Mouse (Mus musculus): ENCODE measurements around the gene Sptb. TPM values are rescaled to one million over a fixed set of nuclear protein-coding genes. Genes with fewer than 3 reads are reported as not detected.

Gene Sptb
- total RNA-seq, 2 experiments from 2014 or later, result 0.04 to 0.93 TPM

- no peak for ATAC-seq (replicated peaks; ENCODE audit: poor library complexity, severe bottlenecking)
Observed at GRCm38 (mm10) chr12:76675364-76675763, 35.0 kb downstream of the Sptb start.

DNA sequence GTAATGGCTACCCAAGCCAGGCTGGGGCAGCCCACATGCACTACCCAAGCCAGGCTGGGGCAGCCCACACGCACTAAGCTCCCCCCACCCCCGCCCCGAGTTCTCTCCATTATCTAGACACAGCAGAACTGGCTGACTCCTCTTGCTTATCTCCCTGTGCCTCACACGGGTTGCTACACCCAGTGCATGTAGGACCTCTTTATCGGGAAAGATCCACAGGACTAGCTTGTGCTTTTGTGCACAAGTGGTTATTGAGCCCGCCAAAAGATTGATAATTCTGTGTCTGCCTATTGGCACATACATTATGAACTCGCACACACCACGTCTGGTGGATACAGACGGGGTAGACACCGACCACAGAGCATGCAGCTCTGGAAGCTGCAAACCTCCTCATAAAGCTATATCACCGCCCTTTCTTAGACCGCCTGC lies 36.5 kb downstream of the Sptb start:
- peak; percentile 12; the same call in 1 of the 2 replicates for ATAC-seq (replicated peaks; ENCODE audit: poor library complexity, severe bottlenecking)

DNA sequence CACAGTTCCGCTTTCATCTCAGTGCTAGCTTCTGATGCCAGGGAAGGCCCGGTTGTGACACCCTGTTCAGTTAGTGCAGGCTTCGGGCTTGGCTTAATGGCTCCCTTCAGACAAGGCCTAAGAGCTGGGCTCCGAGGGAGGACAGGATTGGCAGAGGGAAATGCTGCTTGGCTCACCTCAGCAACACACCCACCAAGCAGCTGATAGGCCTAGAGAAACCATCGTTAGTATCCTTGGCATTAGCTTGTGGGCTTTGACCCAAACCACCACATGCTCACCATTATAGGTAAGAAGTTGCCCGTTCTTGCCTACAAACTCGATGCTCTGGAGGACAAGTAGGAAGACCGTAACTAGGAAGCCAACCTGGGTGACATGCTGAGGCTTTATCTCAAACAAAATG lies 38.3 kb downstream of the Sptb start:
- ATAC-seq (replicated peaks; ENCODE audit: poor library complexity, severe bottlenecking), result peak; percentile 46; the same call in 1 of the 2 replicates

DNA sequence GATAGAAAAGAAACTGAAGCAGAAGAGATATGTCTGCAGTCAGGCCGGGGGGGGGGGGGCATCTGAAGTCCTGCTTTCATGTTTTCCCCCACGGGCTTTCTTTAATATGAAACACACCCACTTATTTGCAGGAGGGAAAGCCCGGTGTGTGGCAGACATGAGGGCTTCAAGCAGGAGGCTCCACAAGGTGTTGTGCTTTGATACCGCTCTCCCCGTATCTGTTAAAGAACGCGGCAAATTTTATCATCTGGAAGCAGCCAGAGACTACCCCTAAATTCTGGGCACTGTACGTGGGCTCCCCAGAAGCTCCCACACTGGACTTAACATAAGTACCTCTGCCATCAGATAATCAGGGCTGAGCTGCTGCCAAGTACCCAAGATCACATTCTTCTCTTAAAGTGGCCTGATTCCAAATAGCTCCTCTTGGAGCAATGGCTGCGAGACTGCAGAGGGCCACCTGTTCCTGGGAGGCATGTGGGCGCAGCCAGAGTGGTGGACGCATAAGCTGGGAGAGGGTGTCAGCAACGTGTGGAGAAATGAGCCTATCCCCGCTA lies 39.7 kb downstream of the Sptb start:
- ATAC-seq (replicated peaks; ENCODE audit: poor library complexity, severe bottlenecking), result no peak

DNA sequence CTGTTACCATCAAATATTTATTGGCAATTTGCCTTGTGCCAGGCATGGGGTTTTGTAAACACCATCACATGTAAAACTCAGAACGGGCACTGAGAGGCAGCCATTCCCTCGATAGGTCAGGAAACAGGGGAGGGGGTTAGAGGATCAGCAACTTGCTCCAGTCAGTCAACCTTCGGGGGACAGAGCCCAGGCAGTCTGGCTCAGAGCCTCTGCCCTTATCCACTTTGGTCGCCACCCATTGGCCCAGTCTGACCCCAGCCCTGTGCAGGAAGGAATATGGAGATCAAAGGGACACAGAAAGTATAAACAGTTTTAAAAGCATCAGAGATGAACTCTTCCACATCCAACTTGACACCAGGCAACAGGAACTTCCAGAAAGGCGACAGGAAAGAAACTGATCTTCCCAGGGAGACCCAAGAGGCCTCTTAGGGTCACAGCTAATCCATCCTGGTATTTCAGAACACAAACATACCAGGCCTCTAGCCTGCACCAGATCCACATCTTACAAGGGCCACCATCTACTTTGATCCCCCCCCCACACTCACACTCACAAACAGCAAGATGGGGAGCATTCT lies 40.3 kb downstream of the Sptb start:
- ATAC-seq (replicated peaks; ENCODE audit: poor library complexity, severe bottlenecking), result no peak

DNA sequence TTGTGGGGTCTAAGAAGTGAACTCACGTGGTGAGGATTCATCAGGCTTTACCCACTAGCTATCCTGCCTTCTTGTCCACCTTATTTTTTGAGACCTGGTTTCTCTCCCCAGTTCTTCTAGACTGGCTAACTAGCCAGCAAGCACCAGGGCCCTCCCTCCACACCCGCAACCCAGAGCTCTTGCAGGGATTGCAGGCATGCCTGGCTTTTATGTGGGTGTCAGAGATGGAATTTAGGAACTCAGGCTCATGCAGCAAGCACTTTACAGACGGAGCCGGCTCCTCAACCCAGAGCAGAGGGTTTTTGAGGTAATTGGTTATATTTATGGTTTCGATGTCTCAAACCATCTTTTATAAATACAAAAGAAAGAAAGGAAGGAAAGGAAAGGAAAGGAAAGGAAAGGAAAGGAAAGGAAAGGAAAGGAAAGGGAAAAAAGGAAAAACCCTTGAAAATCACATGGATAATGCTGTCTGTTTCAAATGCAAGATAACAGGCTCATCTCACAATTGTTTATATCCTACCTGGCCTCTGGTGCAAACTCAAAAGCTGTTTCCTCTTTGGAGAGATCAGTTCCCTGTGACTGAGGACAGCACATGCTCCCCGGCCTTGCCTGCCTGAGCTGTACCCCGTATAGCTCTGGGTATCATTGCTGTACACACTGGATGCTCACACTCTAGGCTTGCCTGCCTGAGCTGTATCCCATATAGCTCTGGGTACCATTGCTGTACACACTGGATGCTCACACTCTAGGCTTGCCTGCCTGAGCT lies 41.5 kb downstream of the Sptb start:
- no peak for ATAC-seq (replicated peaks; ENCODE audit: poor library complexity, severe bottlenecking)

GRCm38 (mm10) chr12:76651788-76652345 lies 58.5 kb downstream of the Sptb start:
- no peak for ATAC-seq (replicated peaks; ENCODE audit: poor library complexity, severe bottlenecking)

DNA sequence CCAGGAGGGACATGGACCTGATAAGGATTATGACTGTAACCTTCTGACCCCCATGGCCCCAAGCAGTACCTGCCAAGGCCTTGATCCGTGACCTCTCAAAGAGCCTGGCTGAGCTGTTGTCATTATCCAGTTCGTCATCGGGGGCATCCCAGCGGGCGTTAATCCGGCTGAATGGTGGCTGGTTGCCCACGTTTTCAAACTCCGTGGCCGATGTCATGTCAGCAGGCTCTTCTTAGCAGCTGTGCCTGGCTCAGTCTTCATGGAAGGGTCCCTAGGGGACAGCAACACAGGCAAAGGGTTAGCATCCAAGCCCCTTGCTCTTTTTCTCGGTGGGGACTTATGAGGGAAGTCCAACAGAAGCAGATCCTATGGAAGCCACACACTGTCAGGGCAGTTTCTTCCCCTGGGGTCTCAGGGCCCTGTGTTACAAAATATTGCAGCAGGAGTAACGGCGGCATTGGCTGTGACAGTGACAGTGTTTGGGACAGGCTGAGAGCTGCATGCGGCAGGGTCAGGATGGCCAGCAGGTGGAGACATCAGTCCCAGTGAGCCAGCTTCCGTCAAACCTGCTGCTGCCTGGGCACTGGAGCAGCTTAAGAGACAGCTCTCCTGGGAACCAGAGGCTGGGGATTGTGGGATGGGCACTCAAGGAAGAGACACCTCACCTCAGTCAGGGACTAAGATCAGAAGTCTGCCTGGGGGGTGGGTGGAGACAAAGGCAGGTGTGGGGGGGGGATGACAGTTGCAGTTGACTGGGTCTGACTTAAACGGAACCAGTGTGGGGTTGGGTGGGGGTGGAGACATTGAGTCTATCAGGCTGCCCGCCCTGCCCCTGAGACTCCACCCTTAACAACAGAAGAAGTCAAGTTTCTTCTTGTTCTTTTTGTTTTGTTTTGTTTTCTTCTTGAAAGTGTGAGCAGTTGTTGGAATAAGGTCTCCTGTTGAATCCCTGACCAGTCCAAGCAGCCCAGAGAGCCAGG lies 60.3 kb downstream of the Sptb start:
- ATAC-seq (replicated peaks; ENCODE audit: poor library complexity, severe bottlenecking), result peak; percentile 77

- no peak for ATAC-seq (replicated peaks; ENCODE audit: poor library complexity, severe bottlenecking)
Observed at GRCm38 (mm10) chr12:76645222-76646110, 64.9 kb downstream of the Sptb start.

- ATAC-seq (replicated peaks; ENCODE audit: poor library complexity, severe bottlenecking), result no peak
Observed at GRCm38 (mm10) chr12:76643679-76644078, 66.7 kb downstream of the Sptb start.

GRCm38 (mm10) chr12:76642616-76643015 lies 67.7 kb downstream of the Sptb start:
- ATAC-seq (replicated peaks; ENCODE audit: poor library complexity, severe bottlenecking), result no peak

DNA sequence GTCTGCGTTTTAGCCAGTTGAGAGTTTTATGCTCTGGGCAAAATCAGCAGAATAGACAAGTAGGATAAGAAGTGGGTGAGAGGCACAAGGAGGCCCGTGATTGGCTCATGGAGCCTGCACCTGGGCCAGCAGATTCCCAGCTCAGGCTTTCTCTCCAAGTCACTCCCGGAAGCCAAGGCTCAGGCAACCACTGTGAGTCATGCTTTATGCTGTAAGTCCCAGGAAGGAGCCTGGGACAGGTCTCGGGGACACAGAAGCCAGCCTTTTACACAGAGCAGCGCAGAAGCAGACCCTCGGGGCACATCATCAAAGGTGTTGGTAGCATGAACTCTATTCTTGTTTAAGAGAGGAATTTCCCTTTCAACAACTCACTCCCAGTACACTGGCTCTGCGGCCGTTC lies 69.7 kb downstream of the Sptb start:
- ATAC-seq (replicated peaks; ENCODE audit: poor library complexity, severe bottlenecking), result no peak

- ATAC-seq (replicated peaks; ENCODE audit: poor library complexity, severe bottlenecking), result no peak
Observed at GRCm38 (mm10) chr12:76634899-76635693, 75.3 kb downstream of the Sptb start.

- no peak for ATAC-seq (replicated peaks; ENCODE audit: poor library complexity, severe bottlenecking)
Observed at GRCm38 (mm10) chr12:76623374-76623773, 87.0 kb downstream of the Sptb start.

- no peak for ATAC-seq (replicated peaks; ENCODE audit: poor library complexity, severe bottlenecking)
Observed at GRCm38 (mm10) chr12:76619847-76620246, 90.5 kb downstream of the Sptb start.

- ATAC-seq (replicated peaks; ENCODE audit: poor library complexity, severe bottlenecking), result no peak
Observed at GRCm38 (mm10) chr12:76618175-76618574, 92.2 kb downstream of the Sptb start.

DNA sequence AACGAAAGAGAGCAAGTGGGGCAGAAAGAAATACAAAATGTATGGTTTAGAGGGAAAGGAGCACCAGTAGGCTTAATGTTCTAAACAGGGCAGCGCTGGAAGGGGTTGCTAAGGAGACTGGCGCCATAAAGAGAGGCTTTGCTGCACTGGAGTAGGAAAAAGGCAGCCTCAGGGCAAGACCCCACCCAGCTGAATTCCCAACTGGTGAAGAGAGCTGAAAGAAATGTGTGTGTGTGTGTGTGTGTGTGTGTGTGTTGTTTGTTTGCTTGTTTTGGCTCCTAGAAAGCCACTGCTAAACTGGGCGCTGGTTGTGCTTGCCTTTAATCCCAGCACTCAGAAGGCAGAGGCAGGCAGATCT lies 94.8 kb downstream of the Sptb start:
- no peak for ATAC-seq (replicated peaks; ENCODE audit: poor library complexity, severe bottlenecking)

GRCm38 (mm10) chr12:76614868-76615579 lies 95.3 kb downstream of the Sptb start:
- ATAC-seq (replicated peaks; ENCODE audit: poor library complexity, severe bottlenecking), result peak; percentile 89

Measured in granulocyte monocyte progenitor cell, adult 5-6 weeks (primary cell).